Mouse (Mus musculus) left cerebral cortex, adult 18-20 months (tissue): ENCODE measurements around the gene Tll2. TPM values are rescaled to one million over a fixed set of nuclear protein-coding genes. Genes with fewer than 3 reads are reported as not detected.

Source experiments
- DNase-seq, 2 experiments: peaks; one replicate each; pipeline ENCODE4 v3.0.0; 2021 to 2022; ENCODE audit warnings: low spot score in 2 of 2, mixed read lengths in 1 of 2
- total RNA-seq, 2 experiments: library from RNA; stranded (reverse); gene quantifications; 2 replicates each; pipeline ENCODE4 v1.2.3; 2021

Tll2 gene
- total RNA-seq, 2 experiments from 2014 or later, result 0.28 to 0.77 TPM

- no peak for DNase-seq
These were observed 46.2 kb downstream of the Tll2 start for GRCm38 (mm10) chr19:41160388-41160787.

GRCm38 (mm10) chr19:41154681-41155080 is 52.0 kb downstream of the Tll2 start:
- no peak for DNase-seq

GRCm38 (mm10) chr19:41152462-41152861 is 54.2 kb downstream of the Tll2 start:
- no peak for DNase-seq

GRCm38 (mm10) chr19:41152016-41152370 is 54.6 kb downstream of the Tll2 start:
- DNase-seq, result no peak

- no peak for DNase-seq
These were observed 55.2 kb downstream of the Tll2 start for GRCm38 (mm10) chr19:41151321-41152015.

GRCm38 (mm10) chr19:41140961-41141360 is 65.7 kb downstream of the Tll2 start:
- no peak for DNase-seq

- no peak for DNase-seq
These were observed 67.0 kb downstream of the Tll2 start for GRCm38 (mm10) chr19:41139629-41140028.

GRCm38 (mm10) chr19:41123009-41123408 is 83.6 kb downstream of the Tll2 start:
- DNase-seq, result no peak

GRCm38 (mm10) chr19:41119924-41120323 is 86.7 kb downstream of the Tll2 start:
- DNase-seq, result peak; percentile 75 to 77

- DNase-seq, result no peak
These were observed 88.3 kb downstream of the Tll2 start for GRCm38 (mm10) chr19:41118346-41118745.

- DNase-seq, result no peak
These were observed 89.3 kb downstream of the Tll2 start for GRCm38 (mm10) chr19:41117334-41117733.

GRCm38 (mm10) chr19:41114611-41115010 is 92.0 kb downstream of the Tll2 start:
- no peak for DNase-seq

- DNase-seq, result peak; percentile 14 to 42
These were observed 92.6 kb downstream of the Tll2 start for GRCm38 (mm10) chr19:41113911-41114531.

GRCm38 (mm10) chr19:41112609-41113008 is 94.0 kb downstream of the Tll2 start:
- no peak for DNase-seq

GRCm38 (mm10) chr19:41109991-41110390 is 96.6 kb downstream of the Tll2 start:
- DNase-seq, result no peak

GRCm38 (mm10) chr19:41109496-41109895 is 97.1 kb downstream of the Tll2 start:
- no peak for DNase-seq

GRCm38 (mm10) chr19:41108666-41109065 is 98.0 kb downstream of the Tll2 start:
- DNase-seq, result no peak

GRCm38 (mm10) chr19:41107530-41107929 is 99.1 kb downstream of the Tll2 start:
- no peak for DNase-seq

- DNase-seq, result peak in 1 of 2 experiments; percentile 22
These were observed 101.7 kb downstream of the Tll2 start for GRCm38 (mm10) chr19:41104922-41105321.

GRCm38 (mm10) chr19:41101390-41101789 is 105.2 kb downstream of the Tll2 start:
- peak; percentile 55 to 66 for DNase-seq

- no peak for DNase-seq
These were observed 105.8 kb downstream of the Tll2 start for GRCm38 (mm10) chr19:41100863-41101262.

- no peak for DNase-seq
These were observed 109.6 kb downstream of the Tll2 start for GRCm38 (mm10) chr19:41097038-41097437.

GRCm38 (mm10) chr19:41091901-41092300 is 114.7 kb downstream of the Tll2 start:
- DNase-seq, result no peak
